Mouse (Mus musculus): ENCODE results near the gene Ambra1. TPM values are rescaled to one million over a fixed set of nuclear protein-coding genes. Genes with fewer than 3 reads are reported as not detected.
A peak's percentile ranks its signal among the peaks of the same experiment; 100 is the strongest.

The Ambra1 gene
- 17.8 and 18.1 TPM in 2 replicates for polyA plus RNA-seq (2014; fragmentation: Nextera tagmentation; extraction: Ambion mirVana)

GRCm38 (mm10) chr2:91729971-91730821 is at the start of gene Ambra1:
TSS of gene Ambra1 (plus strand) at chr2:91730134.
- H3K36me3 ChIP-seq (ENCODE audit: control insufficient read depth, insufficient read depth, low read length) = no peaks in the 10 kb centered on the region
- peak; percentile 87 for ATAC-seq (ENCODE audit: insufficient number of reproducible peaks, insufficient read depth, low FRiP score, low read depth)
- no peaks in the 10 kb centered on the region for H3K9me3 ChIP-seq (ENCODE audit: control insufficient read depth, low read depth, low read length)
- under 1% methylated on average over 68 of the region's 68 CpGs for WGBS
- peak within 1 kb of the TSS; percentile 58 for H3K4me2 ChIP-seq (replicated peaks; ENCODE audit: low read depth, low read length)
- no peaks in the 10 kb centered on the region for H3K4me1 ChIP-seq (ENCODE audit: control insufficient read depth, insufficient read depth, low read length)
- no peaks in the 10 kb centered on the region for H3K27me3 ChIP-seq (ENCODE audit: control insufficient read depth, insufficient read depth, low read length)
- peak within 1 kb of the TSS; percentile 73 for H3K9ac ChIP-seq (replicated peaks; ENCODE audit: low read depth, low read length)
- H3K4me3 ChIP-seq (ENCODE audit: low read depth, low read length) = peak within 1 kb of the TSS; percentile 95
- H3K27ac ChIP-seq (ENCODE audit: low read length) = peak within 1 kb of the TSS; percentile 94

GRCm38 (mm10) chr2:91682850-91683249 is 47.1 kb upstream of the Ambra1 start:
- Histone ChIP-seq H3K9me3 (ENCODE audit: control insufficient read depth, low read depth, low read length) (no peaks in the 10 kb centered on the region), H3K4me2 (replicated peaks; ENCODE audit: low read depth, low read length) (no peak overlapping the region), H3K27ac (ENCODE audit: low read length) (no peak overlapping the region), H3K4me1 (ENCODE audit: control insufficient read depth, insufficient read depth, low read length) (no peaks in the 10 kb centered on the region), H3K36me3 (ENCODE audit: control insufficient read depth, insufficient read depth, low read length) (peaks cover 26% of the 10 kb centered on the region), H3K9ac (replicated peaks; ENCODE audit: low read depth, low read length) (no peak overlapping the region), H3K27me3 (ENCODE audit: control insufficient read depth, insufficient read depth, low read length) (no peaks in the 10 kb centered on the region), H3K4me3 (ENCODE audit: low read depth, low read length) (no peak overlapping the region)
- no peak for ATAC-seq (ENCODE audit: insufficient number of reproducible peaks, insufficient read depth, low FRiP score, low read depth)
- 47% methylated on average over 4 of the region's 4 CpGs for WGBS

GRCm38 (mm10) chr2:91683919-91684318 is 46.0 kb upstream of the Ambra1 start:
- peaks cover 20% of the 10 kb centered on the region for H3K36me3 ChIP-seq (ENCODE audit: control insufficient read depth, insufficient read depth, low read length)
- H3K27me3 ChIP-seq (ENCODE audit: control insufficient read depth, insufficient read depth, low read length) = no peaks in the 10 kb centered on the region
- H3K4me2 ChIP-seq (replicated peaks; ENCODE audit: low read depth, low read length) = no peak overlapping the region
- 72% methylated on average over 8 of the region's 8 CpGs for WGBS
- H3K9me3 ChIP-seq (ENCODE audit: control insufficient read depth, low read depth, low read length) = no peaks in the 10 kb centered on the region
- no peak overlapping the region for H3K27ac ChIP-seq (ENCODE audit: low read length)
- no peak for ATAC-seq (ENCODE audit: insufficient number of reproducible peaks, insufficient read depth, low FRiP score, low read depth)
- no peak overlapping the region for H3K4me3 ChIP-seq (ENCODE audit: low read depth, low read length)
- no peak overlapping the region for H3K9ac ChIP-seq (replicated peaks; ENCODE audit: low read depth, low read length)
- no peaks in the 10 kb centered on the region for H3K4me1 ChIP-seq (ENCODE audit: control insufficient read depth, insufficient read depth, low read length)

- Histone ChIP-seq H3K9me3 (ENCODE audit: control insufficient read depth, low read depth, low read length) (no peaks in the 10 kb centered on the region), H3K36me3 (ENCODE audit: control insufficient read depth, insufficient read depth, low read length) (peaks cover 18% of the 10 kb centered on the region; the same call in 1 of the 2 replicates), H3K9ac (replicated peaks; ENCODE audit: low read depth, low read length) (no peak overlapping the region), H3K4me1 (ENCODE audit: control insufficient read depth, insufficient read depth, low read length) (no peaks in the 10 kb centered on the region), H3K4me2 (replicated peaks; ENCODE audit: low read depth, low read length) (no peak overlapping the region), H3K4me3 (ENCODE audit: low read depth, low read length) (no peak overlapping the region), H3K27ac (ENCODE audit: low read length) (no peak overlapping the region), H3K27me3 (ENCODE audit: control insufficient read depth, insufficient read depth, low read length) (no peaks in the 10 kb centered on the region)
- ATAC-seq (ENCODE audit: insufficient number of reproducible peaks, insufficient read depth, low FRiP score, low read depth) = no peak
- WGBS = 87% methylated on average over 7 of the region's 7 CpGs
Measured at GRCm38 (mm10) chr2:91689452-91689851, 40.5 kb upstream of the Ambra1 start.

- Histone ChIP-seq H3K9ac (replicated peaks; ENCODE audit: low read depth, low read length) (no peak overlapping the region), H3K27me3 (ENCODE audit: control insufficient read depth, insufficient read depth, low read length) (no peaks in the 10 kb centered on the region), H3K4me1 (ENCODE audit: control insufficient read depth, insufficient read depth, low read length) (no peaks in the 10 kb centered on the region), H3K9me3 (ENCODE audit: control insufficient read depth, low read depth, low read length) (no peaks in the 10 kb centered on the region), H3K4me2 (replicated peaks; ENCODE audit: low read depth, low read length) (no peak overlapping the region), H3K27ac (ENCODE audit: low read length) (no peak overlapping the region), H3K36me3 (ENCODE audit: control insufficient read depth, insufficient read depth, low read length) (no peaks in the 10 kb centered on the region; the same call in 1 of the 2 replicates), H3K4me3 (ENCODE audit: low read depth, low read length) (no peak overlapping the region)
- 88% methylated on average over 10 of the region's 10 CpGs for WGBS
- ATAC-seq (ENCODE audit: insufficient number of reproducible peaks, insufficient read depth, low FRiP score, low read depth) = no peak
Measured at GRCm38 (mm10) chr2:91695436-91696224, 34.3 kb upstream of the Ambra1 start.

- H3K27me3 ChIP-seq (ENCODE audit: control insufficient read depth, insufficient read depth, low read length) = no peaks in the 10 kb centered on the region
- no peak overlapping the region for H3K4me2 ChIP-seq (replicated peaks; ENCODE audit: low read depth, low read length)
- WGBS = 76% methylated on average over 1 of the region's 1 CpGs
- no peak overlapping the region for H3K9ac ChIP-seq (replicated peaks; ENCODE audit: low read depth, low read length)
- H3K4me1 ChIP-seq (ENCODE audit: control insufficient read depth, insufficient read depth, low read length) = no peaks in the 10 kb centered on the region
- no peak overlapping the region for H3K4me3 ChIP-seq (ENCODE audit: low read depth, low read length)
- no peaks in the 10 kb centered on the region for H3K9me3 ChIP-seq (ENCODE audit: control insufficient read depth, low read depth, low read length)
- H3K27ac ChIP-seq (ENCODE audit: low read length) = no peak overlapping the region
- ATAC-seq (ENCODE audit: insufficient number of reproducible peaks, insufficient read depth, low FRiP score, low read depth) = no peak
- no peaks in the 10 kb centered on the region; the same call in 1 of the 2 replicates for H3K36me3 ChIP-seq (ENCODE audit: control insufficient read depth, insufficient read depth, low read length)
Measured at GRCm38 (mm10) chr2:91696225-91696590, 33.7 kb upstream of the Ambra1 start.

GRCm38 (mm10) chr2:91699225-91699624 is 30.7 kb upstream of the Ambra1 start:
- H3K27me3 ChIP-seq (ENCODE audit: control insufficient read depth, insufficient read depth, low read length) = no peaks in the 10 kb centered on the region
- no peak overlapping the region for H3K9ac ChIP-seq (replicated peaks; ENCODE audit: low read depth, low read length)
- WGBS = 77% methylated on average over 1 of the region's 1 CpGs
- H3K27ac ChIP-seq (ENCODE audit: low read length) = no peak overlapping the region
- no peak overlapping the region for H3K4me2 ChIP-seq (replicated peaks; ENCODE audit: low read depth, low read length)
- no peaks in the 10 kb centered on the region for H3K9me3 ChIP-seq (ENCODE audit: control insufficient read depth, low read depth, low read length)
- no peaks in the 10 kb centered on the region; the same call in 1 of the 2 replicates for H3K36me3 ChIP-seq (ENCODE audit: control insufficient read depth, insufficient read depth, low read length)
- no peak overlapping the region for H3K4me3 ChIP-seq (ENCODE audit: low read depth, low read length)
- H3K4me1 ChIP-seq (ENCODE audit: control insufficient read depth, insufficient read depth, low read length) = no peaks in the 10 kb centered on the region
- no peak for ATAC-seq (ENCODE audit: insufficient number of reproducible peaks, insufficient read depth, low FRiP score, low read depth)

- H3K27ac ChIP-seq (ENCODE audit: low read length) = no peak overlapping the region
- H3K9ac ChIP-seq (replicated peaks; ENCODE audit: low read depth, low read length) = no peak overlapping the region
- no peak overlapping the region for H3K4me3 ChIP-seq (ENCODE audit: low read depth, low read length)
- no peak for ATAC-seq (ENCODE audit: insufficient number of reproducible peaks, insufficient read depth, low FRiP score, low read depth)
- H3K4me1 ChIP-seq (ENCODE audit: control insufficient read depth, insufficient read depth, low read length) = no peaks in the 10 kb centered on the region
- no peaks in the 10 kb centered on the region for H3K9me3 ChIP-seq (ENCODE audit: control insufficient read depth, low read depth, low read length)
- WGBS = 96% methylated on average over 2 of the region's 2 CpGs
- H3K27me3 ChIP-seq (ENCODE audit: control insufficient read depth, insufficient read depth, low read length) = no peaks in the 10 kb centered on the region
- H3K4me2 ChIP-seq (replicated peaks; ENCODE audit: low read depth, low read length) = no peak overlapping the region
- no peaks in the 10 kb centered on the region for H3K36me3 ChIP-seq (ENCODE audit: control insufficient read depth, insufficient read depth, low read length)
Measured at GRCm38 (mm10) chr2:91701366-91701765, 28.6 kb upstream of the Ambra1 start.
